Mouse (Mus musculus): ENCODE measurements around the gene Phb. TPM values are rescaled to one million over a fixed set of nuclear protein-coding genes. Genes with fewer than 3 reads are reported as not detected.

Gene Phb
- polyA plus RNA-seq, 1 experiment from 2014 or later, result 186 TPM

GRCm38 (mm10) chr11:95688515-95688914 is 21.8 kb downstream of the Phb start:
- Histone ChIP-seq H3K4me3 (replicated peaks) (no peak overlapping the region), H3K36me3 (no peaks in the 10 kb centered on the region), H3K27ac (replicated peaks) (peak overlapping the region; percentile 40; the same call in 1 of the 2 replicates), H3K9me3 (replicated peaks) (no peaks in the 10 kb centered on the region), H3K4me2 (replicated peaks) (no peak overlapping the region), H3K9ac (no peak overlapping the region), H3K4me1 (peaks cover 17% of the 10 kb centered on the region), H3K27me3 (no peaks in the 10 kb centered on the region)
- 61% methylated on average over 6 of the region's 6 CpGs for WGBS
- ATAC-seq (ENCODE audit: insufficient number of reproducible peaks, low FRiP score, low TSS enrichment, low read depth), result 0 out of 2 replicates have a peak, but pooled peaks have one; percentile 29

- Histone ChIP-seq H3K4me1 (peaks cover 17% of the 10 kb centered on the region), H3K9ac (no peak overlapping the region), H3K9me3 (replicated peaks) (no peaks in the 10 kb centered on the region), H3K27ac (replicated peaks) (peak overlapping the region; percentile 40; the same call in 1 of the 2 replicates), H3K36me3 (no peaks in the 10 kb centered on the region), H3K27me3 (no peaks in the 10 kb centered on the region), H3K4me3 (replicated peaks) (no peak overlapping the region), H3K4me2 (replicated peaks) (no peak overlapping the region)
- ATAC-seq (ENCODE audit: insufficient number of reproducible peaks, low FRiP score, low TSS enrichment, low read depth), result no peak
- 45% methylated on average over 7 of the region's 7 CpGs for WGBS
These were observed 22.2 kb downstream of the Phb start for GRCm38 (mm10) chr11:95688981-95689380.

GRCm38 (mm10) chr11:95689544-95689943 is 22.8 kb downstream of the Phb start:
- H3K9ac ChIP-seq, result no peak overlapping the region
- H3K9me3 ChIP-seq (replicated peaks), result no peaks in the 10 kb centered on the region
- H3K27me3 ChIP-seq, result no peaks in the 10 kb centered on the region
- no peaks in the 10 kb centered on the region for H3K36me3 ChIP-seq
- H3K4me1 ChIP-seq, result peaks cover 17% of the 10 kb centered on the region
- WGBS, result 72% methylated on average over 3 of the region's 3 CpGs
- no peak overlapping the region for H3K4me3 ChIP-seq (replicated peaks)
- no peak for ATAC-seq (ENCODE audit: insufficient number of reproducible peaks, low FRiP score, low TSS enrichment, low read depth)
- H3K4me2 ChIP-seq (replicated peaks), result no peak overlapping the region
- no peak overlapping the region for H3K27ac ChIP-seq (replicated peaks)

- ATAC-seq (ENCODE audit: insufficient number of reproducible peaks, low FRiP score, low TSS enrichment, low read depth), result no peak
- Histone ChIP-seq H3K4me1 (peaks cover 9% of the 10 kb centered on the region; the same call in 1 of the 2 replicates), H3K27ac (replicated peaks) (no peak overlapping the region), H3K36me3 (no peaks in the 10 kb centered on the region), H3K9me3 (replicated peaks) (no peaks in the 10 kb centered on the region), H3K4me3 (replicated peaks) (no peak overlapping the region), H3K4me2 (replicated peaks) (no peak overlapping the region), H3K9ac (no peak overlapping the region), H3K27me3 (no peaks in the 10 kb centered on the region)
- 71% methylated on average over 5 of the region's 5 CpGs for WGBS
These were observed 31.8 kb downstream of the Phb start for GRCm38 (mm10) chr11:95698541-95698940.

- ATAC-seq (ENCODE audit: insufficient number of reproducible peaks, low FRiP score, low TSS enrichment, low read depth), result no peak
- Histone ChIP-seq H3K4me3 (replicated peaks) (no peak overlapping the region), H3K27ac (replicated peaks) (no peak overlapping the region), H3K9ac (no peak overlapping the region), H3K4me2 (replicated peaks) (no peak overlapping the region), H3K9me3 (replicated peaks) (no peaks in the 10 kb centered on the region), H3K27me3 (no peaks in the 10 kb centered on the region), H3K4me1 (peaks cover 9% of the 10 kb centered on the region; the same call in 1 of the 2 replicates), H3K36me3 (no peaks in the 10 kb centered on the region)
- WGBS, result 87% methylated on average over 13 of the region's 13 CpGs
These were observed 34.3 kb downstream of the Phb start for GRCm38 (mm10) chr11:95700778-95701739.

- Histone ChIP-seq H3K27me3 (no peaks in the 10 kb centered on the region), H3K4me3 (replicated peaks) (no peak overlapping the region), H3K27ac (replicated peaks) (no peak overlapping the region), H3K4me1 (no peaks in the 10 kb centered on the region), H3K9ac (no peak overlapping the region), H3K9me3 (replicated peaks) (no peaks in the 10 kb centered on the region), H3K4me2 (replicated peaks) (no peak overlapping the region), H3K36me3 (no peaks in the 10 kb centered on the region)
- no peak for ATAC-seq (ENCODE audit: insufficient number of reproducible peaks, low FRiP score, low TSS enrichment, low read depth)
- 84% methylated on average over 12 of the region's 12 CpGs for WGBS
These were observed 37.5 kb downstream of the Phb start for GRCm38 (mm10) chr11:95704032-95704969.

GRCm38 (mm10) chr11:95704970-95705330 is 38.2 kb downstream of the Phb start:
- no peak for ATAC-seq (ENCODE audit: insufficient number of reproducible peaks, low FRiP score, low TSS enrichment, low read depth)
- WGBS, result 64% methylated on average over 4 of the region's 4 CpGs
- no peaks in the 10 kb centered on the region for H3K4me1 ChIP-seq

GRCm38 (mm10) chr11:95709534-95710040 is 42.8 kb downstream of the Phb start:
- no peak for ATAC-seq (ENCODE audit: insufficient number of reproducible peaks, low FRiP score, low TSS enrichment, low read depth)
- Histone ChIP-seq H3K27ac (replicated peaks) (no peak overlapping the region), H3K27me3 (no peaks in the 10 kb centered on the region), H3K9ac (no peak overlapping the region), H3K9me3 (replicated peaks) (no peaks in the 10 kb centered on the region), H3K4me2 (replicated peaks) (no peak overlapping the region), H3K4me1 (peaks cover 17% of the 10 kb centered on the region), H3K36me3 (no peaks in the 10 kb centered on the region), H3K4me3 (replicated peaks) (no peak overlapping the region)
- WGBS, result 93% methylated on average over 6 of the region's 6 CpGs

More at GRCm38 (mm10) chr11:95704970-95705330, 38.2 kb downstream of the Phb start:
- H3K27me3 ChIP-seq, result no peaks in the 10 kb centered on the region
- no peak overlapping the region for H3K4me3 ChIP-seq (replicated peaks)
- H3K36me3 ChIP-seq, result no peaks in the 10 kb centered on the region
- H3K9me3 ChIP-seq (replicated peaks), result no peaks in the 10 kb centered on the region
- H3K4me2 ChIP-seq (replicated peaks), result no peak overlapping the region
- no peak overlapping the region for H3K9ac ChIP-seq
- H3K27ac ChIP-seq (replicated peaks), result no peak overlapping the region

GRCm38 (mm10) chr11:95710478-95710877 is 43.7 kb downstream of the Phb start:
- ATAC-seq (ENCODE audit: insufficient number of reproducible peaks, low FRiP score, low TSS enrichment, low read depth), result no peak
- H3K4me2 ChIP-seq (replicated peaks), result no peak overlapping the region
- no peak overlapping the region for H3K4me3 ChIP-seq (replicated peaks)
- H3K27me3 ChIP-seq, result no peaks in the 10 kb centered on the region
- no peak overlapping the region for H3K27ac ChIP-seq (replicated peaks)
- H3K9me3 ChIP-seq (replicated peaks), result no peaks in the 10 kb centered on the region
- H3K9ac ChIP-seq, result no peak overlapping the region
- H3K4me1 ChIP-seq, result peaks cover 26% of the 10 kb centered on the region
- no peaks in the 10 kb centered on the region for H3K36me3 ChIP-seq
- WGBS, result 83% methylated on average over 7 of the region's 7 CpGs

GRCm38 (mm10) chr11:95712085-95712562 is 45.4 kb downstream of the Phb start:
- 28% methylated on average over 12 of the region's 12 CpGs for WGBS
- peak overlapping the region; percentile 73 for H3K9ac ChIP-seq

More at GRCm38 (mm10) chr11:95712085-95712562, 45.4 kb downstream of the Phb start:
- H3K4me2 ChIP-seq (replicated peaks), result peak overlapping the region; percentile 85
- H3K27ac ChIP-seq (replicated peaks), result peak overlapping the region; percentile 97
- 0 out of 2 replicates have a peak, but pooled peaks have one; percentile 3 for ATAC-seq (ENCODE audit: insufficient number of reproducible peaks, low FRiP score, low TSS enrichment, low read depth)
- peaks cover 32% of the 10 kb centered on the region for H3K4me1 ChIP-seq
- peak overlapping the region; percentile 92 for H3K4me3 ChIP-seq (replicated peaks)
- H3K36me3 ChIP-seq, result no peaks in the 10 kb centered on the region
- no peaks in the 10 kb centered on the region for H3K27me3 ChIP-seq
- H3K9me3 ChIP-seq (replicated peaks), result no peaks in the 10 kb centered on the region

Data from embryonic facial prominence, embryonic 15.5 days (tissue).